In genomic region chr6:143165404-143166257, GRCm38 (mm10) we compare ENCODE assay signal across 8 mouse cellular contexts. TPM values are rescaled to one million over a fixed set of nuclear protein-coding genes. Genes with fewer than 3 reads are reported as not detected.
DNase-seq lines count a peak whose midpoint lies in the region; ATAC-seq lines count a peak whose summit lies in the region.

No protein-coding gene starts in this region.

- no peak overlapping the region for H3K27ac ChIP-seq in limb, embryonic 15.5 days

- no peaks in the 10 kb centered on the region for H3K27me3 ChIP-seq in limb, embryonic 15.5 days

- no peaks in the 10 kb centered on the region for H3K36me3 ChIP-seq in limb, embryonic 15.5 days

- ATAC-seq in erythroid progenitor cell, adult 5-6 weeks (replicated peaks; ENCODE audit: low FRiP score, poor library complexity, severe bottlenecking), result 0 out of 2 replicates have a peak, but pooled peaks have one; percentile 1
- ATAC-seq in limb, embryonic 15.5 days (ENCODE audit: insufficient number of reproducible peaks, low FRiP score, low TSS enrichment, low read depth), result no peak
- ATAC-seq in granulocyte monocyte progenitor cell, adult 5-6 weeks (replicated peaks; ENCODE audit: poor library complexity, severe bottlenecking), result no peak

- no peaks in the 10 kb centered on the region for H3K9me3 ChIP-seq in limb, embryonic 15.5 days

- H3K4me3 ChIP-seq in limb, embryonic 15.5 days, result peak overlapping the region; percentile 95

- H3K4me1 ChIP-seq in limb, embryonic 15.5 days, result peaks cover 23% of the 10 kb centered on the region

- 59% methylated on average over 15 of the region's 15 CpGs for WGBS in limb, embryonic 15.5 days

- DNase-seq in heart, adult 11 months, result peak; percentile 73
- no peak for DNase-seq in heart, postnatal 14 days
- DNase-seq in 416B (ENCODE audit: low read depth), result peak; percentile 74
- DNase-seq in right cerebral cortex, postnatal 4 days, result no peak
- DNase-seq in layer of hippocampus, postnatal 25 days (ENCODE audit: extremely low spot score in 1 of 2, low spot score in 1 of 2), result no peak

- H3K9ac ChIP-seq in limb, embryonic 15.5 days, result no peak overlapping the region

- intact Hi-C loops in heart, postnatal 14 days (cut with DNase I), result loop anchor here (1.0 kb wide), 1 partner anchor 65 kb away; the partner anchor contains the start of gene C2cd5

- H3K4me2 ChIP-seq in limb, embryonic 15.5 days, result peak overlapping the region; percentile 77

RNA-seq across cellular contexts. Expression of gene Etnk1, which starts 1.4 kb away (rescaled TPM):
- 10 to 100 TPM; 26.9 to 28.9 TPM for total RNA-seq in heart, postnatal 14 days (2021)
- total RNA-seq in erythroid progenitor cell, adult 5-6 weeks (2015; ENCODE audit: low replicate concordance), result 37.1 and 59.1 TPM in 2 replicates
- total RNA-seq in erythroid progenitor cell, adult 5-6 weeks (2017; ENCODE audit: low replicate concordance), result 44.7 and 50.4 TPM in 2 replicates
- 12.5 and 16.1 TPM in 2 replicates for polyA plus RNA-seq in limb, embryonic 15.5 days (2015; fragmentation: Nextera tagmentation; extraction: Ambion mirVana)
- total RNA-seq in granulocyte monocyte progenitor cell, adult 5-6 weeks (2014; fragmentation: Nextera tagmentation), result 38.0 and 47.4 TPM in 2 replicates
- total RNA-seq in granulocyte monocyte progenitor cell, adult 5-6 weeks (2017), result 54.0 and 54.3 TPM in 2 replicates
- total RNA-seq in layer of hippocampus, postnatal 25 days (2021), result 100 to 1,000 TPM; 157 to 170 TPM

Comparison
In these comparisons a context has a peak if more than half of its experiments do, and no peak if none do; other contexts are left out.
1. DNase-seq: peak in heart, adult 11 months (single experiment) and 416B (single experiment); none in heart, postnatal 14 days (0 of 2), right cerebral cortex, postnatal 4 days (single experiment) and layer of hippocampus, postnatal 25 days (0 of 2).